Mouse (Mus musculus) midbrain, postnatal 0 days (tissue): Measurements from ENCODE around the gene Gnaz. TPM values are rescaled to one million over a fixed set of nuclear protein-coding genes. Genes with fewer than 3 reads are reported as not detected.

Experiments
- ATAC-seq: fragments of 200-750 bp; cut with Nextera tagmentation; 2 replicates; pipeline ENCODE4 v1.8.0; 2017; ENCODE audit warnings: moderate number of reproducible peaks, mild to moderate bottlenecking, moderate TSS enrichment, moderate library complexity; ENCODE audit not compliant: low FRiP score
- DNase-seq: peaks from one replicate; pipeline ENCODE4 v3.0.0-alpha.2; 2015; ENCODE audit warnings: low spot score
- H3K27ac ChIP-seq: fragments of 300-500 bp; sonication (generic); 2 replicates; pipeline ENCODE4 v1.5.1; 2014; ENCODE audit warnings: low read depth, mild to moderate bottlenecking, low read length, mixed read lengths
- H3K27me3 ChIP-seq: fragments of 300-500 bp; sonication (generic); 2 replicates; pipeline ENCODE4 v1.6.1; 2014; ENCODE audit warnings: low read length, control low read depth, mixed read lengths; ENCODE audit not compliant: insufficient read depth
- H3K36me3 ChIP-seq: fragments of 300-500 bp; sonication (generic); 2 replicates; pipeline ENCODE4 v1.6.1; 2014; ENCODE audit warnings: low read length, control low read depth, mixed read lengths; ENCODE audit not compliant: insufficient read depth
- H3K4me1 ChIP-seq: fragments of 300-500 bp; sonication (generic); 2 replicates; pipeline ENCODE4 v1.6.1; 2014; ENCODE audit warnings: mild to moderate bottlenecking, control low read depth, antibody characterized with exemption, low read length, mixed read lengths; ENCODE audit not compliant: insufficient read depth
- H3K4me2 ChIP-seq: fragments of 300-500 bp; sonication (generic); 2 replicates; pipeline ENCODE4 v1.6.1; 2014; ENCODE audit warnings: low read depth, mild to moderate bottlenecking, low read length, mixed read lengths; ENCODE audit not compliant: poor library complexity, severe bottlenecking
- H3K4me3 ChIP-seq: fragments of 300-500 bp; sonication (generic); 2 replicates; pipeline ENCODE4 v1.5.1; 2014; ENCODE audit warnings: low read depth, mild to moderate bottlenecking, low read length, moderate library complexity
- H3K9ac ChIP-seq: fragments of 300-500 bp; sonication (generic); replicated peaks from 2 replicates; pipeline ENCODE4 v1.6.1; 2014; ENCODE audit warnings: mild to moderate bottlenecking, low read length, moderate library complexity, mixed read lengths; ENCODE audit not compliant: poor library complexity, severe bottlenecking
- H3K9me3 ChIP-seq: fragments of 300-500 bp; sonication (generic); 2 replicates; pipeline ENCODE4 v1.6.1; 2016; ENCODE audit warnings: low read length, control low read depth
- CTCF ChIP-seq: IDR thresholded peaks from 2 replicates; pipeline ENCODE4 v1.5.1; 2016; ENCODE audit warnings: antibody characterized with exemption, mild to moderate bottlenecking
- WGBS: fragments of 180-500 bp; shearing (Covaris S2); extraction: QIAGEN DNeasy Blood & Tissue Kit; methylation state at CpG from one replicate; pipeline ENCODE4 v1.1.7; 2014; 5-methylcytosine and 5-hydroxymethylcytosine counted together
- polyA plus RNA-seq: library from polyadenylated mRNA; unstranded; fragments of >200 nt; fragmentation: Nextera tagmentation; extraction: Ambion mirVana; gene quantifications from 2 replicates; pipeline ENCODE4 v1.2.1, GENCODE M21; 2015
- total RNA-seq: library from RNA; depleted of rRNA; stranded (reverse); fragments of >200 nt; gene quantifications from 2 replicates; pipeline ENCODE4 v1.2.3, GENCODE M21; 2014

Gnaz gene
- total and polyA plus RNA-seq, 2 experiments from 2014 or later, result 132 to 219 TPM

- no peaks in the 10 kb centered on the region for H3K9me3 ChIP-seq
- no peak overlapping the region for H3K4me2 ChIP-seq
- no peaks in the 10 kb centered on the region for H3K27me3 ChIP-seq
- DNase-seq (no peak), ATAC-seq (no peak)
- TF ChIP-seq CTCF, result no peak; the same call in none of the 2 replicates
- H3K9ac ChIP-seq, result no peak overlapping the region
- WGBS, result 97% methylated on average over 1 of the region's 1 CpGs
- no peak overlapping the region for H3K4me3 ChIP-seq
- H3K4me1 ChIP-seq, result no peaks in the 10 kb centered on the region
- no peaks in the 10 kb centered on the region for H3K36me3 ChIP-seq
- no peak overlapping the region for H3K27ac ChIP-seq
These were observed 26.2 kb upstream of the Gnaz start for GRCm38 (mm10) chr10:74940795-74941194.

- Histone ChIP-seq H3K4me1 (no peaks in the 10 kb centered on the region), H3K4me3 (no peak overlapping the region), H3K27me3 (no peaks in the 10 kb centered on the region), H3K4me2 (no peak overlapping the region), H3K9ac (no peak overlapping the region), H3K36me3 (no peaks in the 10 kb centered on the region), H3K9me3 (no peaks in the 10 kb centered on the region), H3K27ac (no peak overlapping the region)
- WGBS, result 43% methylated on average over 9 of the region's 9 CpGs
- DNase-seq (no peak), ATAC-seq (no peak)
- no peak for TF ChIP-seq CTCF
These were observed 14.0 kb upstream of the Gnaz start for GRCm38 (mm10) chr10:74952830-74953443.

GRCm38 (mm10) chr10:74964380-74964779, 2.6 kb upstream of the Gnaz start:
- no peak for TF ChIP-seq CTCF
- Histone ChIP-seq H3K36me3 (no peaks in the 10 kb centered on the region), H3K4me3 (no peak overlapping the region), H3K9ac (no peak overlapping the region), H3K9me3 (no peaks in the 10 kb centered on the region), H3K27me3 (no peaks in the 10 kb centered on the region), H3K4me1 (peaks cover 5% of the 10 kb centered on the region; the same call in 1 of the 2 replicates), H3K27ac (no peak overlapping the region), H3K4me2 (no peak overlapping the region)
- WGBS, result 81% methylated on average over 1 of the region's 1 CpGs
- ATAC-seq (no peak), DNase-seq (no peak)

GRCm38 (mm10) chr10:74967651-74968267, 782 bp downstream of the Gnaz start:
- H3K36me3 ChIP-seq, result peaks cover 5% of the 10 kb centered on the region
- 2% methylated on average over 25 of the region's 25 CpGs for WGBS
- peaks cover 8% of the 10 kb centered on the region; the same call in 1 of the 2 replicates for H3K4me1 ChIP-seq
- no peak for TF ChIP-seq CTCF
- peak overlapping the region; percentile 86 for H3K4me2 ChIP-seq
- peak overlapping the region; percentile 78 for H3K27ac ChIP-seq
- peak overlapping the region; percentile 81 for H3K9ac ChIP-seq
- H3K4me3 ChIP-seq, result peak overlapping the region; percentile 72
- DNase-seq, result peak; percentile 21
- no peaks in the 10 kb centered on the region for H3K27me3 ChIP-seq
- no peak for ATAC-seq
- no peaks in the 10 kb centered on the region for H3K9me3 ChIP-seq

- Histone ChIP-seq H3K36me3 (peaks cover 7% of the 10 kb centered on the region), H3K4me2 (no peak overlapping the region), H3K9me3 (no peaks in the 10 kb centered on the region), H3K4me1 (peaks cover 8% of the 10 kb centered on the region; the same call in 1 of the 2 replicates), H3K27me3 (no peaks in the 10 kb centered on the region), H3K9ac (no peak overlapping the region), H3K4me3 (no peak overlapping the region), H3K27ac (no peak overlapping the region)
- TF ChIP-seq CTCF, result no peak
- WGBS, result 93% methylated on average over 2 of the region's 2 CpGs
- DNase-seq (no peak), ATAC-seq (no peak)
These were observed 2.3 kb downstream of the Gnaz start for GRCm38 (mm10) chr10:74969266-74969665.

- 64% methylated on average over 6 of the region's 6 CpGs for WGBS
- ATAC-seq, result no peak
- H3K27me3 ChIP-seq, result no peaks in the 10 kb centered on the region
These were observed 6.0 kb downstream of the Gnaz start for GRCm38 (mm10) chr10:74973026-74973425.

More at GRCm38 (mm10) chr10:74973026-74973425, 6.0 kb downstream of the Gnaz start:
- H3K4me2 ChIP-seq, result no peak overlapping the region
- H3K9me3 ChIP-seq, result no peaks in the 10 kb centered on the region
- peaks cover 8% of the 10 kb centered on the region; the same call in 1 of the 2 replicates for H3K4me1 ChIP-seq
- no peak for DNase-seq
- no peak overlapping the region for H3K9ac ChIP-seq
- no peak overlapping the region for H3K27ac ChIP-seq
- no peak overlapping the region for H3K4me3 ChIP-seq
- peaks cover 9% of the 10 kb centered on the region for H3K36me3 ChIP-seq
- peak; percentile 5; the same call in 1 of the 2 replicates for TF ChIP-seq CTCF
